Mouse (Mus musculus) CH12.LX (cell line): Measurements from ENCODE around the gene Slc17a8. TPM values are rescaled to one million over a fixed set of nuclear protein-coding genes. Genes with fewer than 3 reads are reported as not detected.
"Not testable (repeated sequence)": the region's sequence is repeated elsewhere in the genome, so short reads cannot be mapped to it uniquely, and the experiment has no call there.

Source experiments
- DNase-seq: peaks from one replicate; pipeline ENCODE4 v3.0.0-alpha.2; 2013; ENCODE audit errors: extremely low read depth
- H3K27ac ChIP-seq: 2 replicates; pipeline ENCODE4 v1.5.1; 2012; ENCODE audit warnings: low read depth, mild to moderate bottlenecking, control low read depth, moderate library complexity; ENCODE audit not compliant: insufficient read depth
- H3K27me3 ChIP-seq: replicated peaks from 2 replicates; pipeline ENCODE3; 2012; ENCODE audit warnings: inconsistent platforms
- H3K36me3 ChIP-seq, 2 experiments: replicated peaks in 1 of 2; 2 replicates each; pipeline versions ENCODE3 to v1.6.1; 2012; ENCODE audit warnings: inconsistent platforms in 1 of 2, low read length in 1 of 2, mild to moderate bottlenecking in 1 of 2, mixed read lengths in 1 of 2, moderate library complexity in 1 of 2; ENCODE audit not compliant: control insufficient read depth in 1 of 2, insufficient read depth in 1 of 2
- H3K4me1 ChIP-seq, 2 experiments: 2 replicates each; pipeline ENCODE4 v1.6.1; 2012; ENCODE audit warnings: inconsistent platforms in 1 of 2, moderate library complexity in 1 of 2; ENCODE audit not compliant: insufficient read depth in 2 of 2, control insufficient read depth in 1 of 2
- H3K4me2 ChIP-seq: 2 replicates; pipeline ENCODE4 v1.6.1; 2012; ENCODE audit warnings: low read depth, mild to moderate bottlenecking, control low read depth; ENCODE audit not compliant: poor library complexity, insufficient read depth, severe bottlenecking
- H3K4me3 ChIP-seq, 3 experiments: fragments of 150-350 bp in 1 of 3; sonication (generic) in 1 of 3; replicated peaks in 1 of 3; 2 replicates each; pipeline versions ENCODE3 to v1.5.1; 2011 to 2012; ENCODE audit warnings: low read depth in 2 of 3, low read length in 2 of 3, mild to moderate bottlenecking in 2 of 3, moderate library complexity in 2 of 3, control low read depth in 1 of 3, improper control_type of control experiment in 1 of 3, inconsistent platforms in 1 of 3, mixed read lengths in 1 of 3; ENCODE audit not compliant: poor library complexity in 1 of 3
- H3K79me2 ChIP-seq: replicated peaks from 2 replicates; pipeline ENCODE4 v1.6.1; 2012; ENCODE audit warnings: mild to moderate bottlenecking, moderate library complexity; ENCODE audit not compliant: control insufficient read depth, poor library complexity, insufficient read depth, severe bottlenecking; ENCODE audit errors: extremely low read depth
- H3K9ac ChIP-seq: 2 replicates; pipeline ENCODE4 v1.6.1; 2012; ENCODE audit warnings: low read depth, mild to moderate bottlenecking, control low read depth, moderate library complexity; ENCODE audit not compliant: insufficient read depth
- H3K9me3 ChIP-seq: replicated peaks from 2 replicates; pipeline ENCODE3; 2012; ENCODE audit warnings: low read length, inconsistent platforms, mixed read lengths
- CHD1 ChIP-seq: IDR thresholded peaks from 2 replicates; pipeline ENCODE4 v1.6.1; 2012; ENCODE audit warnings: low read depth, low read length, improper control_type of control experiment, inconsistent platforms
- CHD2 ChIP-seq: IDR thresholded peaks from 2 replicates; pipeline ENCODE4 v1.6.1; 2011; ENCODE audit warnings: low read length, improper control_type of control experiment
- ELF1 ChIP-seq: IDR thresholded peaks from 2 replicates; pipeline ENCODE4 v1.6.1; 2014; ENCODE audit warnings: low read depth, mild to moderate bottlenecking, inconsistent platforms, low read length, improper control_type of control experiment
- GABPA ChIP-seq: IDR thresholded peaks from 2 replicates; pipeline ENCODE4 v1.6.1; 2012; ENCODE audit warnings: low read depth, low read length, improper control_type of control experiment, inconsistent platforms; ENCODE audit not compliant: insufficient replicate concordance
- IRF4 ChIP-seq: IDR thresholded peaks from 2 replicates; pipeline ENCODE4 v1.6.1; 2014; ENCODE audit warnings: low read depth, mild to moderate bottlenecking, inconsistent platforms, low read length, improper control_type of control experiment
- MAX ChIP-seq: IDR thresholded peaks from 2 replicates; pipeline ENCODE4 v1.6.1; 2011; ENCODE audit warnings: low read length, improper control_type of control experiment
- MAZ ChIP-seq: IDR thresholded peaks from 2 replicates; pipeline ENCODE4 v1.6.1; 2012; ENCODE audit warnings: low read depth, mild to moderate bottlenecking, inconsistent platforms, low read length, improper control_type of control experiment, moderate library complexity
- MXI1 ChIP-seq: IDR thresholded peaks from 2 replicates; pipeline ENCODE4 v1.6.1; 2011; ENCODE audit warnings: mild to moderate bottlenecking, low read depth, low read length, improper control_type of control experiment
- NELFE ChIP-seq: IDR thresholded peaks from 2 replicates; pipeline ENCODE4 v1.6.1; 2011; ENCODE audit warnings: low read depth, low read length, improper control_type of control experiment
- PAX5 ChIP-seq: IDR thresholded peaks from 2 replicates; pipeline ENCODE4 v1.6.1; 2012; ENCODE audit warnings: low read length, inconsistent platforms, mixed read lengths
- RAD21 ChIP-seq: IDR thresholded peaks from 2 replicates; pipeline ENCODE4 v1.6.1; 2011; ENCODE audit warnings: low read depth, mild to moderate bottlenecking, low read length, improper control_type of control experiment, moderate library complexity
- RCOR1 ChIP-seq: conservative IDR thresholded peaks from 2 replicates; pipeline ENCODE4 v1.6.1; 2012; ENCODE audit warnings: low read depth, mild to moderate bottlenecking, inconsistent platforms, low read length, improper control_type of control experiment
- SMC3 ChIP-seq: IDR thresholded peaks from 2 replicates; pipeline ENCODE4 v1.6.1; 2011; ENCODE audit warnings: low read depth, low read length, improper control_type of control experiment
- TBP ChIP-seq: conservative IDR thresholded peaks from 2 replicates; pipeline ENCODE4 v1.6.1; 2011; ENCODE audit warnings: low read depth, low read length, improper control_type of control experiment
- TCF12 ChIP-seq: IDR thresholded peaks from 2 replicates; pipeline ENCODE4 v1.6.1; 2014; ENCODE audit warnings: low read depth, mild to moderate bottlenecking, inconsistent platforms, low read length, improper control_type of control experiment
- UBTF ChIP-seq: IDR thresholded peaks from 2 replicates; pipeline ENCODE4 v1.6.1; 2012; ENCODE audit warnings: low read depth, mild to moderate bottlenecking, inconsistent platforms, low read length, improper control_type of control experiment, moderate library complexity
- ZNF384 ChIP-seq: IDR thresholded peaks from 2 replicates; pipeline ENCODE4 v1.6.1; 2012; ENCODE audit warnings: low read depth, low read length, improper control_type of control experiment, inconsistent platforms
- dilution Hi-C: fragments of 300-500 bp; cut with MboI; formaldehyde crosslinking; loops from 2 replicates; pipeline ENCODE4 v1.14.3; 2020; ENCODE audit warnings: low sequenced_read_pairs; ENCODE audit not compliant: extremely low pct_unique_long_range_greater_than_20kb, extremely low pct_ligation_motif_present
- in situ Hi-C: fragments of 300-500 bp; cut with MboI; formaldehyde crosslinking; loops from 3 replicates; pipeline ENCODE4 v1.14.3; 2019; ENCODE audit warnings: low sequenced_read_pairs, low pct_ligation_motif_present, low pct_unique_long_range_greater_than_20kb, mixed read lengths
- polyA plus RNA-seq: library from polyadenylated mRNA; unstranded; fragments of >175 nt; gene quantifications from 2 replicates; pipeline ENCODE4 v1.2.1, GENCODE M21; 2012; ENCODE audit warnings: low read depth; ENCODE audit not compliant: insufficient read length
- total RNA-seq, 2 experiments: library from RNA; depleted of rRNA; stranded (reverse); fragments of 300-350 nt in 1 of 2; fragments of >200 nt in 1 of 2; gene quantifications; 2 replicates each; pipeline ENCODE4 v1.2.3; 2012 to 2014

Slc17a8 gene
- total RNA-seq (2012; rRNA removed) (not detected in 2 replicates), total RNA-seq (2014; rRNA removed) (not detected in 2 replicates), polyA plus RNA-seq (not detected in 2 replicates)

DNA sequence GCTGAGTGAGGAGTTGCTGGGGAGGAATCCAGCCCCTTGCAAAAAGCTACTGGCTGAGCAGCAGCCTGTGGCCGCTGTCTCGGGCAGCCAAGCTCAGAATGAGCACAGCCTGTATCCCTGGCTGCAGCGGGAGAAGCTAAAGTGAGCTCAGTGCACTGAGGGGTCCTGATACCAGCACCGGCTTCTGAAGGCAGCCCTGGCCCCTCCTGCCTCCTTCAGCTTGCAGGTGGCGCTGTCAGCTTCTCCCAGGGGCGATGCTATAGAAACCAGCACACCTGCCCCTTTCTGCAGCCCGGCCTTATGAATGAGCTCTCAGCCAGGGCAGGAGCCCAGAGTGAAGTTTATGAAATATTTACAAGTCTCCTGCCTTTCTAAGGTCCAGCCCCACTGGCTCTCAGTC lies at the start of gene Slc17a8:
Slc17a8 (minus strand) TSS at position 125 of the 400 bp plus-strand sequence.
- DNase-seq: no peak
- no peaks in the 10 kb centered on the region for H3K79me2 ChIP-seq
- dilution Hi-C loops (no loop called here), in situ Hi-C loops (no loop called here)
- H3K27ac ChIP-seq: no peak within 1 kb of the TSS
- H3K4me3 ChIP-seq: no peak within 1 kb of the TSS
- H3K4me2 ChIP-seq: no peak within 1 kb of the TSS
- no peak within 1 kb of the TSS for H3K9ac ChIP-seq
- peaks cover 6 to 9% of the 10 kb centered on the region in 2 experiments for H3K4me1 ChIP-seq
- no peaks in the 10 kb centered on the region for H3K27me3 ChIP-seq
- H3K36me3 ChIP-seq: no peaks in the 10 kb centered on the region
- no peaks in the 10 kb centered on the region for H3K9me3 ChIP-seq
- no peak for TF ChIP-seq IRF4
- no peak for TF ChIP-seq NELFE
- TF ChIP-seq MAX: no peak
- TF ChIP-seq, all 38 proteins: peak for 0

DNA sequence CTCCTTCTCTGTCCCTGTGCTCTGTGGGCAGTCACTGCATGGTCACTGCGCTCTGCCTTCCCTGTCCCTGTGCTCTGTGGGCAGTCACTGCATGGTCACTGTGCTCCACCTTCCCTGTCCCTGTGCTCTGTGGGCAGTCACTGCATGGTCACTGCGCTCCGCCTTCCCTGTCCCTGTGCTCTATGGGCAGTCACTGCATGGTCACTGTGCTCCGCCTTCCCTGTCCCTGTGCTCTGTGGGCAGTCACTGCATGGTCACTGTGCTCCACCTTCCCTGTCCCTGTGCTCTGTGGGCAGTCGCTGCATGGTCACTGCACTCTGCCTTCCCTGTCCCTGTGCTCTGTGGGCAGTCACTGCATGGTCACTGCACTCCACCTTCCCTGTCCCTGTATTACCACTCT lies 49.3 kb upstream of the Slc17a8 start:
- H3K79me2 ChIP-seq, H3K9ac ChIP-seq, H3K4me1 ChIP-seq, H3K27me3 ChIP-seq, H3K27ac ChIP-seq, DNase-seq, H3K4me3 ChIP-seq, dilution Hi-C loops, in situ Hi-C loops, H3K9me3 ChIP-seq, H3K4me2 ChIP-seq: not testable (repeated sequence)
- peaks cover 5 to 44% of the 10 kb centered on the region in 2 experiments for H3K36me3 ChIP-seq

DNA sequence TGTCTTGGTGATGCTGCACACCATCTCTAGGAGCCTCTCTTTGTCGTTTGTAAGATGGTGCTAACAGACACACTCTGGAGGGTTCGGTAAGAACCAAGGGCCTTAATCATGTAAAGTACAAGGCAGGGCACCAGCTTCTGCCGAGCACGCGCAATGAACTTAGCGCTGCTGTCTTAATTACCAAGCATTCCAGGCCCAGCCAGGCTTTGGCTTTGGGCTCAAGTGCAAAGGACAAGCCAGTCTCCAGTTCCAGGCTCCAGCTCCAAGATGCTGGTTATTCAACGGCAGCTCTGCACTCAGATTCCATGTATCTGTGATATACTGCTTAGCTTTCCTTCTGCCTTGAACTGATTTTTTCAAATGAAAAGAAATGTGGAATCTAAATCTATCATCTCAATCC lies 46.5 kb upstream of the Slc17a8 start:
- 0 out of 4 replicates have a peak, but pooled peaks cover 0 to 3% of the 10 kb centered on the region in 2 experiments for H3K4me1 ChIP-seq
- H3K79me2 ChIP-seq: no peaks in the 10 kb centered on the region
- dilution Hi-C loops: no loop called here
- H3K27me3 ChIP-seq: no peaks in the 10 kb centered on the region
- H3K36me3 ChIP-seq: peaks cover 7 to 46% of the 10 kb centered on the region in 2 experiments
- no peak overlapping the region for H3K4me2 ChIP-seq
- no peak for DNase-seq
- in situ Hi-C loops: no loop called here
- H3K27ac ChIP-seq: no peak overlapping the region
- no peak overlapping the region for H3K9ac ChIP-seq
- no peaks in the 10 kb centered on the region for H3K9me3 ChIP-seq
- TF ChIP-seq CHD2 (no peak), RCOR1 (no peak), IRF4 (no peak), GABPA (no peak), TCF12 (no peak), NELFE (no peak), MAZ (no peak), PAX5 (no peak), ZNF384 (no peak), SMC3 (no peak), TBP (no peak), ELF1 (no peak), MXI1 (no peak), CHD1 (no peak), UBTF (no peak), RAD21 (no peak)
- TF ChIP-seq, all 38 proteins: peak for 0
- H3K4me3 ChIP-seq: no peak overlapping the region
